Mouse (Mus musculus) liver, embryonic 16.5 days (tissue): Measurements from ENCODE around the gene Tmco1. TPM values are rescaled to one million over a fixed set of nuclear protein-coding genes. Genes with fewer than 3 reads are reported as not detected.

Experiments used
- ATAC-seq: fragments of 200-750 bp; cut with Nextera tagmentation; 2 replicates; pipeline ENCODE4 v1.8.0; 2017; ENCODE audit warnings: low read depth, mild to moderate bottlenecking, moderate number of reproducible peaks, moderate library complexity
- H3K27ac ChIP-seq: fragments of 300-500 bp; sonication (generic); 2 replicates; pipeline ENCODE4 v1.5.1; 2014; ENCODE audit warnings: mild to moderate bottlenecking, low read length
- H3K27me3 ChIP-seq: fragments of 300-500 bp; sonication (generic); 2 replicates; pipeline ENCODE4 v1.6.1; 2014; ENCODE audit warnings: low read depth, low read length, mixed read lengths; ENCODE audit not compliant: control insufficient read depth, insufficient read depth
- H3K36me3 ChIP-seq: fragments of 300-500 bp; sonication (generic); 2 replicates; pipeline ENCODE4 v1.6.1; 2014; ENCODE audit warnings: mild to moderate bottlenecking; ENCODE audit not compliant: control insufficient read depth, insufficient read depth
- H3K4me1 ChIP-seq: fragments of 300-500 bp; sonication (generic); 2 replicates; pipeline ENCODE4 v1.6.1; 2014; ENCODE audit warnings: low read depth, low read length, mixed read lengths; ENCODE audit not compliant: control insufficient read depth
- H3K4me2 ChIP-seq: fragments of 300-500 bp; sonication (generic); 2 replicates; pipeline ENCODE4 v1.6.1; 2014; ENCODE audit warnings: low read depth, low read length, mixed read lengths
- H3K4me3 ChIP-seq: fragments of 300-500 bp; sonication (generic); 2 replicates; pipeline ENCODE4 v1.5.1; 2014; ENCODE audit warnings: low read depth, mild to moderate bottlenecking, low read length
- H3K9ac ChIP-seq: fragments of 300-500 bp; sonication (generic); 2 replicates; pipeline ENCODE4 v1.6.1; 2014; ENCODE audit warnings: low read depth, low read length
- H3K9me3 ChIP-seq: fragments of 300-500 bp; sonication (generic); replicated peaks from 2 replicates; pipeline ENCODE4 v1.6.1; 2016; ENCODE audit warnings: low read length; ENCODE audit not compliant: control insufficient read depth
- WGBS: fragments of 180-500 bp; shearing (Covaris S2); extraction: QIAGEN DNeasy Blood & Tissue Kit; methylation state at CpG from one replicate; pipeline ENCODE4 v1.1.7; 2014; ENCODE audit not compliant: insufficient replicate concordance; 5-methylcytosine and 5-hydroxymethylcytosine counted together
- polyA plus RNA-seq: library from polyadenylated mRNA; unstranded; fragments of >200 nt; fragmentation: Nextera tagmentation; extraction: Ambion mirVana; gene quantifications from 2 replicates; pipeline ENCODE4 v1.2.1, GENCODE M21; 2015

Gene Tmco1
- polyA plus RNA-seq, 1 experiment from 2014 or later: 61.3 TPM

- 0 out of 2 replicates have a peak overlapping the region, but pooled peaks have one; percentile 1 for H3K4me3 ChIP-seq
- no peaks in the 10 kb centered on the region for H3K27me3 ChIP-seq
- H3K4me2 ChIP-seq: peak overlapping the region; percentile 44
- WGBS: 30% methylated on average over 7 of the region's 7 CpGs
- H3K27ac ChIP-seq: peak overlapping the region; percentile 86
- H3K9me3 ChIP-seq: no peaks in the 10 kb centered on the region
- H3K4me1 ChIP-seq: peaks cover 47% of the 10 kb centered on the region
- H3K9ac ChIP-seq: peak overlapping the region; percentile 30; the same call in 1 of the 2 replicates
- ATAC-seq: peak; percentile 91
- H3K36me3 ChIP-seq: peaks cover 73% of the 10 kb centered on the region
These were observed 60.3 kb downstream of the Tmco1 start for GRCm38 (mm10) chr1:167368513-167368912.

GRCm38 (mm10) chr1:167369905-167370304 is 61.7 kb downstream of the Tmco1 start:
- H3K4me2 ChIP-seq: no peak overlapping the region
- H3K9ac ChIP-seq: 0 out of 2 replicates have a peak overlapping the region, but pooled peaks have one; percentile 13
- H3K4me3 ChIP-seq: no peak overlapping the region
- H3K9me3 ChIP-seq: no peaks in the 10 kb centered on the region
- no peaks in the 10 kb centered on the region for H3K27me3 ChIP-seq
- WGBS: 2% methylated on average over 7 of the region's 7 CpGs
- ATAC-seq: peak; percentile 37
- peaks cover 70% of the 10 kb centered on the region for H3K36me3 ChIP-seq
- peak overlapping the region; percentile 60 for H3K27ac ChIP-seq
- peaks cover 58% of the 10 kb centered on the region for H3K4me1 ChIP-seq

GRCm38 (mm10) chr1:167372739-167373138 is 64.6 kb downstream of the Tmco1 start:
- H3K9me3 ChIP-seq: no peaks in the 10 kb centered on the region
- H3K4me1 ChIP-seq: peaks cover 68% of the 10 kb centered on the region
- no peak overlapping the region for H3K4me3 ChIP-seq
- no peaks in the 10 kb centered on the region for H3K27me3 ChIP-seq
- 89% methylated on average over 7 of the region's 7 CpGs for WGBS
- H3K9ac ChIP-seq: no peak overlapping the region
- ATAC-seq: no peak
- no peak overlapping the region for H3K4me2 ChIP-seq
- peaks cover 68% of the 10 kb centered on the region for H3K36me3 ChIP-seq
- H3K27ac ChIP-seq: no peak overlapping the region

GRCm38 (mm10) chr1:167374003-167374784 is 66.0 kb downstream of the Tmco1 start:
- Histone ChIP-seq H3K27ac (peak overlapping the region; percentile 69), H3K4me1 (peaks cover 57% of the 10 kb centered on the region), H3K4me2 (peak overlapping the region; percentile 32), H3K27me3 (no peaks in the 10 kb centered on the region), H3K9me3 (no peaks in the 10 kb centered on the region), H3K36me3 (peaks cover 64% of the 10 kb centered on the region), H3K9ac (no peak overlapping the region), H3K4me3 (peak overlapping the region; percentile 18)
- 28% methylated on average over 15 of the region's 15 CpGs for WGBS
- ATAC-seq: peak; percentile 80

- Histone ChIP-seq H3K27me3 (no peaks in the 10 kb centered on the region), H3K9me3 (no peaks in the 10 kb centered on the region), H3K36me3 (peaks cover 59% of the 10 kb centered on the region), H3K4me2 (peak overlapping the region; percentile 32), H3K27ac (peak overlapping the region; percentile 69), H3K4me3 (peak overlapping the region; percentile 18), H3K4me1 (peaks cover 55% of the 10 kb centered on the region), H3K9ac (no peak overlapping the region)
- 70% methylated on average over 2 of the region's 2 CpGs for WGBS
- ATAC-seq: peak; percentile 43
These were observed 66.8 kb downstream of the Tmco1 start for GRCm38 (mm10) chr1:167374942-167375341.

- Histone ChIP-seq H3K4me2 (no peak overlapping the region), H3K4me3 (no peak overlapping the region), H3K36me3 (peaks cover 36% of the 10 kb centered on the region), H3K27ac (peak overlapping the region; percentile 1; the same call in 1 of the 2 replicates), H3K27me3 (no peaks in the 10 kb centered on the region), H3K9ac (no peak overlapping the region), H3K9me3 (no peaks in the 10 kb centered on the region), H3K4me1 (peaks cover 70% of the 10 kb centered on the region)
- peak; percentile 18; the same call in 1 of the 2 replicates for ATAC-seq
- 76% methylated on average over 6 of the region's 6 CpGs for WGBS
These were observed 69.8 kb downstream of the Tmco1 start for GRCm38 (mm10) chr1:167378019-167378418.

- Histone ChIP-seq H3K4me3 (no peak overlapping the region), H3K36me3 (peaks cover 24% of the 10 kb centered on the region), H3K4me1 (peaks cover 77% of the 10 kb centered on the region), H3K4me2 (no peak overlapping the region), H3K9me3 (no peaks in the 10 kb centered on the region), H3K27me3 (no peaks in the 10 kb centered on the region), H3K9ac (no peak overlapping the region), H3K27ac (no peak overlapping the region)
- WGBS: 87% methylated on average over 5 of the region's 5 CpGs
- ATAC-seq: no peak
These were observed 71.6 kb downstream of the Tmco1 start for GRCm38 (mm10) chr1:167379751-167380150.

- H3K9me3 ChIP-seq: no peaks in the 10 kb centered on the region
- H3K27ac ChIP-seq: peak overlapping the region; percentile 36; the same call in 1 of the 2 replicates
- H3K4me3 ChIP-seq: no peak overlapping the region
- 98% methylated on average over 2 of the region's 2 CpGs for WGBS
- H3K4me2 ChIP-seq: no peak overlapping the region
- peak overlapping the region; percentile 7; the same call in 1 of the 2 replicates for H3K9ac ChIP-seq
- no peaks in the 10 kb centered on the region for H3K27me3 ChIP-seq
- H3K4me1 ChIP-seq: peaks cover 77% of the 10 kb centered on the region
- H3K36me3 ChIP-seq: peaks cover 22% of the 10 kb centered on the region
- ATAC-seq: no peak
These were observed 72.0 kb downstream of the Tmco1 start for GRCm38 (mm10) chr1:167380223-167380622.
